Mouse (Mus musculus) thymus, adult 18-20 months (tissue): ENCODE measurements at regions not wholly inside any gene's neighbourhood (a gene's known extent, or its start where the extent isn't known, plus 50 kb on each side); places are given as distances from the start of the nearest gene placed in this dataset.

Experiments used
- DNase-seq, 2 experiments: peaks; one replicate each; pipeline ENCODE4 v3.0.0; 2022; ENCODE audit warnings: mixed read lengths in 2 of 2

DNA sequence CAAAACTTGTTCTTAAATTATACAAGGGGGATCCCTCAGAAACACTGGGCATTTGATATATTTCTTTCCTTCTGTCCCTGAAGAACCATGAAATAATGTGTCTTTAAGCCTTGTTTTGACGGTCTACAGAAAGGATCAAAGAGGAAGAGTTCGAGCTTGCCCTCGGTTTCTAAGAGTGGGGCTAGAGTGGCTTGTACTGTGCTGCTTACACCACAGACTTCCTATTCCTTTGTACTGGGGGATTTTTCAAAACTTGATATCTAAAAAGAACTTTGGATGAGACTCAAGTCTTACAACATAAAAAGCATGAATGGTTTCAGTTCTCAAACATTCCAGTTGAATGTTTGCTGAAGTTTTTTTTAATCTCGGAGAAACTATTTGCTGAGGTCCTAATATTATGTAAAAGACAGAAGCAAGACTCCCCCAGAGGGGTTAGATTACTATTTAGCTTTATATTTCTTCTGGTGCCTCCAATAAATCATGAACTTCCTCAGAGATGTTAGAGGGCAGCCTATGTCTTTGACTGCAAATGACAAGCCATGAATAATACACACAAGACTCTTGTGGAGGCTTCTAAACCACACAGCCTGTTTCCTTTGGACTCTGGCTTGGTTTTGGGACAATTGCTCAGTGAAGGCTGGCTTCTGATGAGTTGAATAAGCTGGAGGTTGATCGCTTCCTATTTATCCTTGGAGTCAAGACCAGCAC is 352.0 kb upstream of the Smim15 start:
- no peak for DNase-seq

- DNase-seq = no peak
These were observed 355.3 kb upstream of the Smim15 start for GRCm38 (mm10) chr13:107688972-107689371.

- no peak for DNase-seq
These were observed 359.0 kb upstream of the Smim15 start for GRCm38 (mm10) chr13:107685231-107685630.

DNA sequence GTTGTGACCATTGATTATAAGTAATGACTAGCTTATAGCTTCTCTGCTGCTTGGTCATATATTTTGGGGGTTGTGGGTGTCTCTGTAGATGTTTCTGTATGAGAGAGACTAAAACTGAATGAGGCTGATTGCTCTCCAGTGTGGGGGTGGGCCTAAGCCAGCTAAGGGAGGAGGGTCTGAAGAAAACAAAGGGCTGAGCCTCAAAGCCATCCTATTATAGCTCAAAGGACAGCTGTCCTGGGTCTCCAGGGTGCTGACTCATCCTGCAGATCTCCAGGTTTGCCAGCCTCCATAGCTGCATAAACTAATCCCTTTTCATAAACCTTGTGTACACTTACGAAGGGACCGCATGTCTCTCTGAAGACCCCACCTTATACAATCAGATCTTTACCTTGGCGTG is 360.3 kb upstream of the Smim15 start:
- DNase-seq = no peak

DNA sequence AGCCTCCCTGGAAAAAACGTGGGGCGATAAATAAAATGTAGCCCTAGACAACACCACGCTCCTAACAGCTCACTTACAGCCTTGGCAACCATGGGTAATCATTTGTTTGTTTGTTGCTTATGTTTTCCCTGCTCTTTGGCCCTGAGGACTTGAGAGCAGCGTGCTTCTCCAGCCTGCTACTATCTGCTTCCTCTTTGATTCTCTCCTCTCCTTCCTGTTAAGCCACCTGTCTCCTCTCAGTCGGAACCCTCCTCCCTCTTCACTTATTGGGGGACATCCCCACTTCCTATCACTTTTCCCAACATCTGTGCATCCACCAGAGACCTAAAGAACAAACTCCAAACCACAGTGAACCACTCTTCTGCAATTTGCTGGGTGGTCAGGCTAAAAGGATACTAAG is 362.5 kb upstream of the Smim15 start:
- no peak for DNase-seq

DNA sequence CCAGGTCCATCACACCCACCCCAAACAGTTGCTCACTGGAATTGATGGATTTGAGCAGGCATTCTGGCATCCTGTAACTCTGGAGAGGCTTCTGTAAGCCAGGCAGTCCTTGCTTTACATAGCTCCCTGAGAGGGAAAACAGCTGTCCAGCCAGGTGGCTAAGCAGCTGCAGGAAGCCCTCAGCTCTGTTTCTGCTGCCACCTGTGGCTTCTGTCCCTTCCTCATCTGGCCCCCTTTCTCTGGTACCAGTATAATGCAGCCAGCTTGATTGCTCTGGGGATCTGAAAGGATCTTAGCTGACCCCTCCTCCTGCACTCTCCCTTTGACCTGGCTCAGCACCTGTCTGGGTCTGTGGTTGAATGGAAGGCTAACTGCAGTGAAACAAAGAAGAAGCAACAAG is 365.4 kb upstream of the Smim15 start:
- DNase-seq = no peak

DNA sequence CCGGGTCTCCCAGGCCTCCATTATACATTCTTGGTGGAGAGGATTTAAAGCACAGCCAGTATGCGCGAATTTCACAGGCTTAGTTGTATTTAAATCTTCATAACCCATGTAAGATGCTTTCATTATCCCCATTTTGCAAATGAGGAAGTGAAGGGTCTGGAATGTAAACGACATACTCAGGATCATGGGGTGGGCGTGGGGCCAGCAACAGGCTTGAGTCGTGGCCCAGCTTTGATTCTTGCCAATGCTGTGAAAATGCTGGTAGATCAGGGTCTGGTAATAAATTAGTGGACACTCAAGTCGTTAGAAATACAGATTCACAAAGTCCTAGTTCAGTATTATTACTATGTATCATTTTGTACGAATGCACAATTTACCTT is 367.2 kb upstream of the Smim15 start:
- no peak for DNase-seq

DNA sequence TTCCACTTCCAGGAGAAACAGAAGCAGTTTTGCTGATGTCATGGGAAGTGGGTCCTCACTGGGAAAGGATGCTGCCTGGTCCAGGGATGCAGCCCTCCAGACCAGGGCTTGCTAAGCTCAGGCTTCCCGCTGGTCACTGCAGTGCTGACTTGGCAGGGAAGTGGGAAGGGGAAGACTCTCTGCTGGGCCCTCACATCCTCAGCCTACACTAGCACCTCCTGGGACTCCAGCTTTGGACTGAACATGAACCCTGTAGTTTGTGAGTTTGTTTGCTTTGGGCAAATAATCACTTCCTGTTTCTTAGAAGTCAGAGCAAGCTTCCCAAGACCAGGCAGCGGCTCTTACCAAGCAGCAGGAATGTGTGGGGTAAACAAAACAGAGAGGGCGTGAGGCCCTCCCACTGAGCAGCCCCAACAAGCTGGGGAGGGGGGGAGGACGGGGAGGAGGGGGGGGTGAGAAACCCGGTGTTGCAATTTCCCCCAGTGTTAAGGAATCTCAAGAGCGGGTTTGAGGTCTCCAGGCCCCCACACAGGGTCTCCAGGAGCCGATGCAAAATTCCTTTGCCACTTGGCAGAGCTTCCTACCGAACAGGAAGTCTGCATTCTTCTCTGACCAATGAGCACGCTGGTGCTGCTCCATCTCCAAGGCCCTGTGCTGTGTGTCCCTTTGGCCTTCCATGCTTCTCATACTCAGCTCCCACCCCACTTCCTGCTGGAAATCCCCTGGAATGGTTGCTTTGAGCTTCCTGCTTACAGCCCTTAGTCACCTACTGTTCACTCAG is 367.7 kb upstream of the Smim15 start:
- no peak for DNase-seq

GRCm38 (mm10) chr13:107672166-107672565 is 372.1 kb upstream of the Smim15 start:
- no peak for DNase-seq

DNA sequence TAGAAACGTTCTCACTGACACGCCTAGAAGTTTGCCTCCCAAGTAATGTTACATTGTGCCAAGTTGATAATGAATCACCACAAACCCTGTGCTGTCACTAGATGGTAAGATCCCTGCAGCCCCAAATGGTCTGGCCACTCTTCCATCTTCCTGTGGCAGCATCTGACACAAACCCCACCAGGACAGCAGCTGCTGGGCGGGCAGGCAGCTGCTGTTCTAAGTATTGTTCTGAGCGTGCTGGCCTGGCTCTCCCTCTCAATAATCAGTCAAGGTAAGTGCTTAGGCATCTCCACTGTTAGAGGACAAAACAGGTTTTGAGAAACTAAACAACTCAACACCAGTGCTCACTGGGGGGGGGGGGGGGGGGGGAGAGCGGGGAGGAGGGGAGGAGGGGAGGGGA is 375.7 kb upstream of the Smim15 start:
- no peak for DNase-seq

DNA sequence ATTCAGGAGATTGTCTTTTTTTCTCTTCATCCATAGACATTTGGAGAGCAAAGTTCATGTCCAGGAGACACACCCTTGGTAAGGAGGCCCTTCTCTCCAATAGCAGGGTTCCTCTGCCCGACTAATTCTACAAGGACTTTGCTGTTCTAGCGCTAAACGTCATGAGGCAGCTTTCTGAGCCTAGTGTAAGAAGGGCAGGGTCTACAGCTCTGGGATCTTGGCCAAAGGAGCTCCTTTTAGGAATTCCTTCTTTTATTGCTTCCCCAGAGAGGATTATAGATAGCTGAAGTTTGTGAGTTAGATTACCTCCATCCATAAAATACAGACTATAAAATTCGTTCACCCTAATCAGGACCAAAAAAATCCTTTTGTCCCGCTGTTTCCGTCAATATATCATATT is 378.5 kb upstream of the Smim15 start:
- DNase-seq = no peak

- DNase-seq = no peak
These were observed 380.0 kb upstream of the Smim15 start for GRCm38 (mm10) chr13:107664197-107664596.

GRCm38 (mm10) chr13:107663745-107664144 is 380.5 kb upstream of the Smim15 start:
- no peak for DNase-seq

GRCm38 (mm10) chr13:107661414-107661813 is 382.8 kb upstream of the Smim15 start:
- no peak for DNase-seq

DNA sequence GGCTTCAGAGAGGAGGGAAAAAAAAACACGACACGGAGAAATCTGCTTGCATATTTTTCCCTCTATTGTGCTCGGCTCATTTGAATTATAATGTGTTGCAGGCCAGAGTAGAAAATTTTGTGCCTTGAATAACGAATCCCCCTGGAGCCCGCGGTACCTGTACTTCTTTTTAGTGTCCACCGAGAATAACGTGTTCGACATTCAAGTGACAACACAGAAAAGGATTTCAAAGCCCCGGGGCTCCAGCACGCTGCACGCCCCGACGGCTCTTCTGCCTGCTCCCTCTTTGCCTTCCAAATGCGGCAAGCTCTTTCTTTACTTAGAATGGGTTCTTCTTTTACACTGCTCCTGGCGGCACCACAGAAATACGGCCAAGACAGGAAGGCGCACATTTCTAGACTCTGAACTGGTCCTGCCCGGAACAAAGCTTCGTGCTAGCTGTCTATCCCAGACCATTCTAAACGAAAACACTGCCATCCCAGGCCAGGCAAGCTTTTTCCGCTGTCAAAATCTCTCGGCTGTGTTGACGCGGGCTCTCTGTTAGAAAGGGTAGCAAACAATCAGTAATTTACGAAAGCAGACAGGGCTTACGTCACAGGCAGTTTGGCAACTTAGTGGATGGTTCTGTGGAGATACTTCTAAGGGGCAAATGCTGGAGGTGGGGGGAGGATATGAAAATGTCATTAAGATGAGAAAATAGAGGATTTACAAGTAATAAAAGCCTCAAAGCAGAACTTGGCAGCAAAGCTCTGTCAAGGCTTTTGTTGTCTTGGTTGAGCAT is 398.2 kb upstream of the Smim15 start:
- no peak for DNase-seq

GRCm38 (mm10) chr13:107645121-107645864 is 399.0 kb upstream of the Smim15 start:
- DNase-seq = no peak

GRCm38 (mm10) chr13:107644705-107645104 is 399.5 kb upstream of the Smim15 start:
- no peak for DNase-seq

DNA sequence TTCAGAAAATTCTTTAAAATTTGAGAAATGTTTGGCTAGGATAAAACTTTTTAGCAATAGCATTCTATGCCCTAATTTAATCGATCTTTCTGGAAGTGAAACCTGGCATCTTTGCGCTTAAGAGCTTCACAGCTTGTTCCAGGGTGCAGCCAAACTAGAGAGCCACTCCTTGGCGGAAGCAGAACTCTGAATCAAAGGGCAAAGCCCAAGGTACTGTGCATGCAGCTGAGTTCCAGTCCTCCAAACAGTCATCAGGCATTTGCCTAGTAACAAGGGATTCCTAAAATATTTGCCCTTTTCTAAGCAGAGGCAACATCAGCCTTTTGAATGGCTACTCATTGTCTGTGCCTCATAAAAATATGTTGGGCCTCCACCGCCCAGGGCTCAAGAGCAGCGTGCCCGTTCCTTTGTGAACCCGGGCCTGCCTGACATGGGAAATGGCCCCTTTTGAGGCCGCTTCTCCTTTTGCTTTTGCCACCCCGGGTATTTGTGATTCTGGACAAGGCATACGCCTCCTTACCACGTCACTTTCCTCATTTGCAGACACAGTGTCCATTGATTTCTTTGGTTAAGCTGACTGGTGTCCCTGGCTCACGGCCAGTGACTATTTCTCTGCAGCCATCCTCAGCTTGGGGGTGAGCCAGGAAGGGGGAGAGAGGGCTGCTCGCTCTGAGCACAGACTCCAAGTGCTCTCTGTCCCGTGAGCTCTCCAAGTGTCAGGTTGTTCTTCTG is 402.2 kb upstream of the Smim15 start:
- DNase-seq = no peak

GRCm38 (mm10) chr13:107639620-107640019 is 404.6 kb upstream of the Smim15 start:
- no peak for DNase-seq

GRCm38 (mm10) chr13:107637269-107637668 is 407.0 kb upstream of the Smim15 start:
- no peak for DNase-seq

GRCm38 (mm10) chr13:107635114-107635513 is 409.1 kb upstream of the Smim15 start:
- no peak for DNase-seq

DNA sequence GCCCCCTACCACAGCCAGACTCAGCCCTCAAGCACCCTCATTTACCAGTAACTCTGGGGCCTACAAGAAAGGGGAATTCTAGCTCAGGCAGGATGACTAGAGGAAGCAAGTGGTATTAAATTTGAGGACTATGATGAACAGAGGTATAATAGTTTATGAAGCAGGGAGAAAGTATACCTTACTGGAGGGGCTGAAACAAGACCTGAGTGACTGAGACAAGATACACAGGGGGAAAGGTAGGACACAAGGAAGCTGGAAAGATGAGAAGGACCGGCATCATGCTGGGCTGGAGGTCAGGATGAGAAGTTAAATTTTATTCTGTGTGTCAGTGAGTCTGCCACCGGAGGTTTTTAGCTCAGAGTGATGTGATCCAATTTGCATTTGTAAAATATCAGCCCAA is 417.2 kb upstream of the Smim15 start:
- no peak for DNase-seq
